Mouse (Mus musculus) heart, embryonic 15.5 days (tissue): ENCODE results near the gene Kbtbd12. TPM values are rescaled to one million over a fixed set of nuclear protein-coding genes. Genes with fewer than 3 reads are reported as not detected.

Experiments used
- ATAC-seq: fragments of 200-750 bp; cut with Nextera tagmentation; replicated peaks from 2 replicates; pipeline ENCODE4 v1.8.0; 2017; ENCODE audit warnings: low read depth, moderate TSS enrichment; ENCODE audit not compliant: insufficient number of reproducible peaks, insufficient read depth, low FRiP score
- H3K27ac ChIP-seq: fragments of 300-500 bp; sonication (generic); 2 replicates; pipeline ENCODE4 v1.5.1; 2015; ENCODE audit warnings: mild to moderate bottlenecking, inconsistent platforms
- H3K27me3 ChIP-seq: fragments of 300-500 bp; sonication (generic); 2 replicates; pipeline ENCODE4 v1.6.1; 2015; ENCODE audit warnings: inconsistent platforms
- H3K36me3 ChIP-seq: fragments of 300-500 bp; sonication (generic); 2 replicates; pipeline ENCODE4 v1.6.1; 2015; ENCODE audit warnings: mild to moderate bottlenecking, inconsistent platforms
- H3K4me1 ChIP-seq: fragments of 300-500 bp; sonication (generic); replicated peaks from 2 replicates; pipeline ENCODE4 v1.6.1; 2015; ENCODE audit warnings: inconsistent platforms
- H3K4me2 ChIP-seq: fragments of 300-500 bp; sonication (generic); 2 replicates; pipeline ENCODE4 v1.6.1; 2015; ENCODE audit warnings: inconsistent platforms, mild to moderate bottlenecking, moderate library complexity
- H3K4me3 ChIP-seq: fragments of 300-500 bp; sonication (generic); 2 replicates; pipeline ENCODE4 v1.5.1; 2015; ENCODE audit warnings: mild to moderate bottlenecking, inconsistent platforms
- H3K9ac ChIP-seq: fragments of 300-500 bp; sonication (generic); 2 replicates; pipeline ENCODE4 v1.6.1; 2015; ENCODE audit warnings: mild to moderate bottlenecking, inconsistent platforms
- H3K9me3 ChIP-seq: fragments of 300-500 bp; sonication (generic); replicated peaks from 2 replicates; pipeline ENCODE4 v1.6.1; 2016; ENCODE audit warnings: inconsistent platforms
- whole genome bisulfite sequencing: fragments of 180-500 bp; shearing (Covaris S2); methylation state at CpG from one replicate; pipeline ENCODE4 v1.1.7; 2015; ENCODE audit warnings: mixed read lengths; 5-methylcytosine and 5-hydroxymethylcytosine counted together
- polyA plus RNA-seq: library from polyadenylated mRNA; unstranded; fragments of >200 nt; fragmentation: Nextera tagmentation; extraction: Ambion mirVana; gene quantifications from 2 replicates; pipeline ENCODE4 v1.2.1, GENCODE M21; 2015

The Kbtbd12 gene
- polyA plus RNA-seq, 1 experiment from 2014 or later: 25.5 TPM

DNA sequence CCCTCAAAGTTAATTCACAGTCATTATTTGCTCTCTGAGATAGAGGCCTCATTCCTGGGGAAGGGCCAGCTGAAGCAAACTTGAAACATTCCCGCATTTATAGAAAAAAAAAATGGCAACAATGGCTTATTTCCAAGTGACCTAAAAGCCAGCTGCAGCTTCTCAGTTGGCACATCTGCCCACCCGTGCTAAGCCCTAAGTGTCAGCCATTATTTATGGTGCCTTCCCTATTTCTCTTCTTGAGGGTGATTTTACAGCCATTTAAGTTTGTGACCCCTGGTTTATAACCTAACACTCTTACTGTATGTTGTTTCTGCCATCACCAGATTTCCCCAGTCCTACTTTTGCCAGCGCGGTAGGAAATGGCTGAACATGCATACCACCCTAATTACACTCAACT is 11.3 kb downstream of the Kbtbd12 start:
- peak overlapping the region; percentile 84 for H3K4me2 ChIP-seq
- H3K27me3 ChIP-seq: no peaks in the 10 kb centered on the region
- H3K4me3 ChIP-seq: peak overlapping the region; percentile 54
- H3K9me3 ChIP-seq: no peaks in the 10 kb centered on the region
- 50% methylated on average over 4 of the region's 4 CpGs for WGBS
- no peaks in the 10 kb centered on the region for H3K36me3 ChIP-seq
- H3K27ac ChIP-seq: peak overlapping the region; percentile 90
- H3K9ac ChIP-seq: 0 out of 2 replicates have a peak overlapping the region, but pooled peaks have one; percentile 62
- peaks cover 6% of the 10 kb centered on the region; the same call in 1 of the 2 replicates for H3K4me1 ChIP-seq
- ATAC-seq: no peak

DNA sequence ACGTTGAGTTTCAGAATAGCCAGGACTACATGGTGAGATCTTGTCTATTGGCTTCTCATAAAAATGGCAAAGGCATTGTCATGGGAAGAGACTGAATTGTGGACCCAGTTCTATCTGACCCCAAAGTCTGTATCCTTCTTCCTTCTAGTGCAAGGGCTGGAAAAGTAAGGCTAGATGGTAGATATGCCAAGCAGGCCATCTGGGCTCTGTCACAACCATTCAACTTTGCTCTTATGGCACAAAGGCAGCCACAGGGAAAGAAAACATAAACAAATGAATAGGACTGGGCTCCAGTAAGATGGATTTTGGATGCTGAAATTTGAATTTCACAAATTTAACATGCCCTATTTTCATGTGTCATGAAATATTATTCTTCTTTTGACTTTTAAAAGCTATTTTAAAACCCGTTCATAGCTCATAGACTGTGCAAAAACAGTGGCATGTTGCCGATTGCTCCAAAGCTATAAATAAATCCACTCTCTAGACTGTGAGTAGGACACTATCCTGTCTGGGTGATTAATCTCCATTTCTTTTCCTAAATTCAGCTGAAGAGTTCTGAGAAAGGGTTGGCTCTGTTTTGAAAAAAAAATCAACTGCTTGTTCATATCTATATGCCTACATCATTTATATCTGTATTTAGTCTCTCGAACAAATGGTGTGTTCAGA is 15.8 kb downstream of the Kbtbd12 start:
- WGBS: 45% methylated on average over 4 of the region's 4 CpGs
- Histone ChIP-seq H3K9me3 (no peaks in the 10 kb centered on the region), H3K9ac (no peak overlapping the region), H3K4me3 (no peak overlapping the region), H3K4me2 (0 out of 2 replicates have a peak overlapping the region, but pooled peaks have one; percentile 20), H3K27me3 (no peaks in the 10 kb centered on the region), H3K4me1 (0 out of 2 replicates have a peak, but pooled peaks cover 3% of the 10 kb centered on the region), H3K36me3 (no peaks in the 10 kb centered on the region; the same call in 1 of the 2 replicates), H3K27ac (peak overlapping the region; percentile 43)
- no peak for ATAC-seq

DNA sequence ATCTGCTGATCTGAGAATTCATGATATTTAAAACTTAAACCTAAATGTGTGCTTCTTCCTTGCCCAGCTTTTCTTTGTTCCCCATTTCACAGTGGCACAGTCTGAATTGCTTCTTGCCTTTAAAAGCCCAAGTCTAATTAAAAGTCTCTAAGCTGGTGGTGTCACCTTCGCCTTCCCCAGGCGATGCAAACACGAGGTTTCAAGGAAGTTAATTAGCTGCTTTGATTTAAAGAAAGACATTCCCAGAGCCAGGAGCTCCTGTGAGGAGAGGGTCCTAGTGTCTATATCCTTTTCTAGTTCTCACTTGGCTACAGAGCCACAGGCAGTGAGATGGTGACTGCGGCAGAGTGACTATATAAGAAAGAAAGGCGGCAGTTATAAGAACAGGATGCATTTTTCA is 18.2 kb downstream of the Kbtbd12 start:
- H3K27ac ChIP-seq: no peak overlapping the region
- H3K4me2 ChIP-seq: no peak overlapping the region
- no peak for ATAC-seq
- no peaks in the 10 kb centered on the region for H3K27me3 ChIP-seq
- no peak overlapping the region for H3K4me3 ChIP-seq
- no peaks in the 10 kb centered on the region; the same call in 1 of the 2 replicates for H3K36me3 ChIP-seq
- no peak overlapping the region for H3K9ac ChIP-seq
- 60% methylated on average over 5 of the region's 5 CpGs for WGBS
- H3K4me1 ChIP-seq: no peaks in the 10 kb centered on the region
- no peaks in the 10 kb centered on the region for H3K9me3 ChIP-seq

DNA sequence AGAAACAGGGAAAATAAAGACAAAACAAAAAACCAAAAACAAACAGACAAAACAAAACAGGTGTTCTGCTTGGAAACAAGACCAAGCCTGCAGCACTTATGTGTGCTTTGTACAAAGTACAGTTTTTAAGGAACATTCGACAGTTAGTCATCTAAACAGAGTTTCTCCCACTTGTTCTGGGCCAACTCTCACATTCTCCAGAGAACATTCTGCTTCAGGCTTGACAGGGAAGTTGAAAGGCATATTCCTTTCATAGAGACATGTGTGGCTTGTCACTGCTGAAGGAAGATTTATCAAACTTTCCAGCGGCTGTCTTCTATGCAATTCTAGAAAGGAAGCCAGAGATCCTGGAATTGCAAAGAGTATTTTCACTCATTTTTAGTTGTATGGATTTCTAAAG is 22.4 kb downstream of the Kbtbd12 start:
- ATAC-seq: no peak
- Histone ChIP-seq H3K4me3 (no peak overlapping the region), H3K27ac (no peak overlapping the region), H3K36me3 (peaks cover 6% of the 10 kb centered on the region; the same call in 1 of the 2 replicates), H3K27me3 (no peaks in the 10 kb centered on the region), H3K4me2 (no peak overlapping the region), H3K9ac (no peak overlapping the region), H3K9me3 (no peaks in the 10 kb centered on the region), H3K4me1 (peaks cover 2% of the 10 kb centered on the region; the same call in 1 of the 2 replicates)
- 60% methylated on average over 2 of the region's 2 CpGs for WGBS

DNA sequence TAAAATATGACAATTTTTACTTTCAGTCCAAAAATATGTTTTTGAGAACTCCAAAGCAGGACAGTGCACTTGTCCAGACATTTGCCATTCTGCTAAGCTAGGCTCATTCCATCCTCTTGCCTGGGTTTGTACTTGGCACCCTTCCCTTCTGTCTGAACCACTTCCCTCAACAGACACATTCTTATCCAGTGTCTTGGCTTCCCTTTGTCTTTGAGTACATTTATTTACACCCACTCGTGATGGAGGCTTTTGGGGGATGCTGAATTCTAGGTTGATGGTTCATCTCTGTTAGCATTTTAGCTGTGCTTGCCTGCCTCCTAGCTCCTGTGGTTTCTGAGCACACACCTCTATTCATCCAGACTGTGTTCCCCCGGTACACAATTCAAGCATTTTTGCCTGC is 31.3 kb downstream of the Kbtbd12 start:
- 62% methylated on average over 2 of the region's 2 CpGs for WGBS
- Histone ChIP-seq H3K9ac (no peak overlapping the region), H3K27me3 (no peaks in the 10 kb centered on the region), H3K36me3 (no peaks in the 10 kb centered on the region), H3K9me3 (no peaks in the 10 kb centered on the region), H3K4me1 (peaks cover 3% of the 10 kb centered on the region; the same call in 1 of the 2 replicates), H3K4me2 (no peak overlapping the region), H3K27ac (no peak overlapping the region), H3K4me3 (no peak overlapping the region)
- no peak for ATAC-seq

DNA sequence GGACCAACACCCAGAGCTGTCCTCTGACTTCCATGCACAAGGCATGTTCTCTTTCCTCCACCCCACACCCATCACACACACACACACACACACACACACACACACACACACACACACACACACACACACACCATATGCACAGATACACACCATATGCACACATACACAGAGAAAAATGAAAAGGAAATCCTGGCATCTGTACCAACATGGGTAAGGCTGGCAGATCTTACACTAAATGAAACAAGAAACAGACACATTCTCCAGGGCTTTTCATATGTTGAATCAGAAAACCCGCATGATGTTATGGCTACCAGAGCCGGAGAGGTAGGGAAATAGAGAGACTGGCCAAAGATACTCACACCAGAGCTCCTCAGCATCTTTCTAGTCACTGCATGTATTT is 32.0 kb downstream of the Kbtbd12 start:
- no peak overlapping the region for H3K27ac ChIP-seq
- H3K27me3 ChIP-seq: no peaks in the 10 kb centered on the region
- H3K9me3 ChIP-seq: no peaks in the 10 kb centered on the region
- 90% methylated on average over 2 of the region's 2 CpGs for WGBS
- no peak overlapping the region for H3K9ac ChIP-seq
- no peak for ATAC-seq
- H3K4me2 ChIP-seq: no peak overlapping the region
- no peak overlapping the region for H3K4me3 ChIP-seq
- no peaks in the 10 kb centered on the region for H3K36me3 ChIP-seq
- H3K4me1 ChIP-seq: peaks cover 3% of the 10 kb centered on the region; the same call in 1 of the 2 replicates

DNA sequence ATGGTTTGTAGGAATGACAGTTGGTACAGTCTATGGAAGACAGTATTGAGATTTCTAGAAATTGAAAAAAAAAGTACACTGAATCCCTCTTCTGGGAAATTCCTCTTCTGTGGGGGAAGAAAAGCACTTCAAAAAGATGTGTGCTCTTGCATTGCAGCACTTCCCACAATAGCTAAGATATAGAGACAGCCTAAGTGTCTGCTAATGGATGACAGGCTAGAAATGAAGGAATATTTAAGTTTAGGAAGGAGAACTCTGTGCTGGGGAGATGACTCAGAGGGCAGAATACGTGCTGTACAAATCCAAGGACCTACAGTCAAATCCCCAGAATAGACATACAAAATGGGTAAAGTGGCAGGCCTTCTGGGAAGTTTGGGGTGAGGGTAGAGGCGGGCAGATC is 32.5 kb downstream of the Kbtbd12 start:
- no peak overlapping the region for H3K9ac ChIP-seq
- no peak overlapping the region for H3K4me3 ChIP-seq
- WGBS: 61% methylated on average over 2 of the region's 2 CpGs
- no peaks in the 10 kb centered on the region for H3K9me3 ChIP-seq
- no peaks in the 10 kb centered on the region for H3K27me3 ChIP-seq
- no peak overlapping the region for H3K4me2 ChIP-seq
- no peaks in the 10 kb centered on the region for H3K36me3 ChIP-seq
- H3K4me1 ChIP-seq: no peaks in the 10 kb centered on the region
- ATAC-seq: no peak
- H3K27ac ChIP-seq: no peak overlapping the region

DNA sequence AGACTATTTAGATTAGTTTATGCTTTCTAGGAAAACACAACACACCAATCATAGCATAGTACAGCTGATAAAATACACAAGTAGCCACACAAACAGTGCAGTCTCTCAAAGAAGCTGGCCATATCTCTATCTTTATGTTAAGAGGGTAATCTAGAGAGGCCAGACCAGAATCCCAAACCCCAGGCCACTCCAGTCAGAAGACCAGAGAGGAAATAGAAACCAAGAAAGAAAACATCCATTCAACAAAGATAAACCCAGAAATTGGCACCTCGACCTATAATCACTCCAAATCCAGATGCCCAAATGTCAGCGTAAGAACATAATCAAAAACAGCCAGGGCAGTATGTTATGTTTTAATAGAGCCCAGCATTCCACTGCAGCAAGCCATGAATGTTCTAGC is 41.6 kb downstream of the Kbtbd12 start:
- no peaks in the 10 kb centered on the region for H3K9me3 ChIP-seq
- peaks cover 4% of the 10 kb centered on the region; the same call in 1 of the 2 replicates for H3K4me1 ChIP-seq
- 64% methylated on average over 2 of the region's 2 CpGs for WGBS
- no peak overlapping the region for H3K4me3 ChIP-seq
- ATAC-seq: no peak
- no peaks in the 10 kb centered on the region for H3K36me3 ChIP-seq
- no peak overlapping the region for H3K4me2 ChIP-seq
- no peak overlapping the region for H3K27ac ChIP-seq
- H3K9ac ChIP-seq: no peak overlapping the region
- no peaks in the 10 kb centered on the region for H3K27me3 ChIP-seq

DNA sequence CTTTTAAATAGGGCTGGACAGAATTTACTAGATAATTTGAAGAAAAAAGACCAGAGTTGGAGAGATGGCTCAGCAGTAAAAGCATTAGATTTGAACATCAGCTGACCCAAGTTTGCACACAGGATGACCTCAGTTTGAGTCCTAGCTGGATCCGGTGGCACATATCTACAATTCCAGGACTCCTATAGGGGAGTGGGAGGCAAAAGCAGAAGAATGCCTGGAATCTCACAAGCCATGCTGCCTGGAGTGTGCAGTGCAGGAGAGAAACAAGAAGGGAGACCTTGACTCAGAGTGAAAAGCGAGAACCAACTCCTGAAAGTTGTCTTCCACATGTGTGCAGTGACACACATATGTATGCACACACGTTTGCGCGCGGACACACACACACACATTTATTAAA is 45.4 kb downstream of the Kbtbd12 start:
- Histone ChIP-seq H3K27me3 (no peaks in the 10 kb centered on the region), H3K9ac (no peak overlapping the region), H3K27ac (no peak overlapping the region), H3K4me2 (no peak overlapping the region), H3K9me3 (no peaks in the 10 kb centered on the region), H3K36me3 (no peaks in the 10 kb centered on the region), H3K4me1 (peaks cover 7% of the 10 kb centered on the region), H3K4me3 (no peak overlapping the region)
- no peak for ATAC-seq
- 74% methylated on average over 6 of the region's 6 CpGs for WGBS

DNA sequence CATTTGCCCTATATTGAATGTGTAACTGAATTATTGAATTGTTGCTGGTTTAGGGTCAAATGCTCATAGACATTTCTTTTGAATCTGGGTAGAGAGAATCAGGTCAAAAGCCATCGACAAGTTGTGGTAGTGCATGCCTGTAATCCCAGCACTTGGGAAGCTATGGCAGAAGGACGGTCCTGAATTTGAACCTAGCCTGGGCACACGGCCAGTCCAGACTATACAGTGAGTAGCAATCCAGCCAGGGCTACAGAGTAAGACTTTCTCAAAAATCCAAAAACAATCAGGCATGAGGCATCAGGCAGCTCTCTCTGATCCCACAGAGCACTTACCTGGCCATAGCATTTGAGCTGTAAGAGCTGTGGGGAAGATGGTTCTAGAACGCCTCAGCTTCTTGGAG is 47.5 kb downstream of the Kbtbd12 start:
- WGBS: 75% methylated on average over 4 of the region's 4 CpGs
- ATAC-seq: no peak
- Histone ChIP-seq H3K27me3 (no peaks in the 10 kb centered on the region), H3K9me3 (no peaks in the 10 kb centered on the region), H3K27ac (no peak overlapping the region), H3K36me3 (no peaks in the 10 kb centered on the region), H3K4me2 (no peak overlapping the region), H3K9ac (no peak overlapping the region), H3K4me1 (peaks cover 7% of the 10 kb centered on the region), H3K4me3 (no peak overlapping the region)

DNA sequence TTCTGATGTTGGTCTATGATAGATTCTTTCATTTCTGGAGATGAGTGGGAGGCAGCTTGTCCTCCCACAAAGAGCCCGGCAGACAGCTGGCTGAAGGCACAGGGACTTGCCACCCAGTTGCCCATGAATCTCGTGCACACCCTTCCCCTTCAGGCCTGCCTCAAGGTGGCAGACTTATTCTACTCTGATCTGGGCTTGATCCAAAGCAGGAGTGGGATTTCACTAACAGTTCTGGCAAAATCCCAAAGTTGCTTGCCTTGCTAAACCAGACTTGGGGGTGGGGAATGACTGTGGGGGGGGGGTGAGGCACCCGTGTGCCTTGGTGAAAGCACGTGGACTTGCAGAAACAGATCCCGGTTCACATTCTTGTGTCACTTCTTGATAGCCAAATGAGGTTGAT is 48.2 kb downstream of the Kbtbd12 start:
- Histone ChIP-seq H3K27ac (no peak overlapping the region), H3K27me3 (no peaks in the 10 kb centered on the region), H3K36me3 (no peaks in the 10 kb centered on the region), H3K4me1 (peaks cover 7% of the 10 kb centered on the region), H3K9me3 (no peaks in the 10 kb centered on the region), H3K9ac (no peak overlapping the region), H3K4me2 (no peak overlapping the region), H3K4me3 (no peak overlapping the region)
- ATAC-seq: peak; percentile 50; the same call in 1 of the 2 replicates
- WGBS: 6% methylated on average over 5 of the region's 5 CpGs
